Mouse (Mus musculus) embryo, embryonic 11 days (tissue): Measurements from ENCODE around the gene Map2k3.
"Not testable (repeated sequence)": the region's sequence is repeated elsewhere in the genome, so short reads cannot be mapped to it uniquely, and the experiment has no call there.

Experiments used
- DNase-seq: peaks from one replicate; pipeline ENCODE4 v3.0.0-alpha.2; 2015

Map2k3 gene

GRCm38 (mm10) chr11:60931869-60932481 is at the start of gene Map2k3:
Gene Map2k3 (plus strand): TSS chr11:60932033.
- DNase-seq: peak; percentile 99

GRCm38 (mm10) chr11:60882386-60882785 is 49.4 kb upstream of the Map2k3 start:
- DNase-seq: no peak

GRCm38 (mm10) chr11:60886986-60887385 is 44.8 kb upstream of the Map2k3 start:
- DNase-seq: not testable (repeated sequence)

GRCm38 (mm10) chr11:60889861-60890260 is 42.0 kb upstream of the Map2k3 start:
- DNase-seq: no peak

- DNase-seq: no peak
Observed at GRCm38 (mm10) chr11:60890286-60890685, 41.5 kb upstream of the Map2k3 start.

GRCm38 (mm10) chr11:60890744-60891143 is 41.1 kb upstream of the Map2k3 start:
- no peak for DNase-seq

- peak; percentile 75 for DNase-seq
Observed at GRCm38 (mm10) chr11:60895915-60896314, 35.9 kb upstream of the Map2k3 start.

- DNase-seq: no peak
Observed at GRCm38 (mm10) chr11:60902001-60902400, 29.8 kb upstream of the Map2k3 start.

- peak; percentile 32 for DNase-seq
Observed at GRCm38 (mm10) chr11:60902486-60902885, 29.3 kb upstream of the Map2k3 start.

GRCm38 (mm10) chr11:60903661-60904061 is 28.2 kb upstream of the Map2k3 start:
- DNase-seq: no peak

GRCm38 (mm10) chr11:60905407-60906120 is 26.3 kb upstream of the Map2k3 start:
- no peak for DNase-seq

- no peak for DNase-seq
Observed at GRCm38 (mm10) chr11:60906449-60906848, 25.4 kb upstream of the Map2k3 start.

GRCm38 (mm10) chr11:60908073-60908472 is 23.8 kb upstream of the Map2k3 start:
- no peak for DNase-seq

GRCm38 (mm10) chr11:60909626-60910025 is 22.2 kb upstream of the Map2k3 start:
- DNase-seq: no peak

- DNase-seq: no peak
Observed at GRCm38 (mm10) chr11:60912525-60912973, 19.3 kb upstream of the Map2k3 start.

GRCm38 (mm10) chr11:60913301-60914196 is 18.3 kb upstream of the Map2k3 start:
- peak; percentile 95 for DNase-seq

- no peak for DNase-seq
Observed at GRCm38 (mm10) chr11:60914491-60914890, 17.3 kb upstream of the Map2k3 start, which contains the start of gene Natd1. Gene Natd1 (minus strand): TSS chr11:60914750.

- no peak for DNase-seq
Observed at GRCm38 (mm10) chr11:60915201-60915600, 16.6 kb upstream of the Map2k3 start.

- DNase-seq: no peak
Observed at GRCm38 (mm10) chr11:60920021-60920420, 11.8 kb upstream of the Map2k3 start.

- no peak for DNase-seq
Observed at GRCm38 (mm10) chr11:60922195-60922594, 9.6 kb upstream of the Map2k3 start.

- no peak for DNase-seq
Observed at GRCm38 (mm10) chr11:60922964-60923363, 8.9 kb upstream of the Map2k3 start.

- no peak for DNase-seq
Observed at GRCm38 (mm10) chr11:60924498-60924897, 7.3 kb upstream of the Map2k3 start.

- no peak for DNase-seq
Observed at GRCm38 (mm10) chr11:60924981-60925380, 6.9 kb upstream of the Map2k3 start.
